Mouse (Mus musculus): ENCODE measurements around the gene Tmem145. TPM values are rescaled to one million over a fixed set of nuclear protein-coding genes. Genes with fewer than 3 reads are reported as not detected.

Gene Tmem145
- polyA plus RNA-seq, 1 experiment = 226 TPM

- DNase-seq = peak in 1 of 2 experiments; percentile 29
- Histone ChIP-seq H3K27me3 (ENCODE audit: control insufficient read depth, insufficient read depth, low read length) (no peaks in the 10 kb centered on the region), H3K27ac (ENCODE audit: insufficient read depth, low read length) (peak overlapping the region; percentile 18), H3K4me1 (ENCODE audit: control insufficient read depth, insufficient read depth, low read length) (peaks cover 29% of the 10 kb centered on the region), H3K4me3 (replicated peaks; ENCODE audit: insufficient read depth, low read depth, low read length) (peak overlapping the region; percentile 96)
- WGBS = 13% methylated on average over 2 of the region's 2 CpGs
- no peak for TF ChIP-seq CTCF (IDR thresholded peaks at IDR 0.05; ENCODE audit: borderline replicate concordance, insufficient read depth, low read depth, low read length)
- TF ChIP-seq POLR2A (IDR thresholded peaks at IDR 0.05; ENCODE audit: borderline replicate concordance, insufficient read depth, low read length) = no peak
Measured at GRCm38 (mm10) chr7:25284171-25284570, 21.7 kb upstream of the Tmem145 start.

GRCm38 (mm10) chr7:25284766-25285165, 21.1 kb upstream of the Tmem145 start:
- H3K27ac ChIP-seq (ENCODE audit: insufficient read depth, low read length) = peak overlapping the region; percentile 31
- WGBS = 30% methylated on average over 5 of the region's 5 CpGs
- no peak overlapping the region for H3K4me3 ChIP-seq (replicated peaks; ENCODE audit: insufficient read depth, low read depth, low read length)

GRCm38 (mm10) chr7:25285511-25286238, 20.2 kb upstream of the Tmem145 start:
- H3K27me3 ChIP-seq (ENCODE audit: control insufficient read depth, insufficient read depth, low read length) = no peaks in the 10 kb centered on the region
- no peak for DNase-seq
- WGBS = 79% methylated on average over 20 of the region's 20 CpGs
- H3K4me1 ChIP-seq (ENCODE audit: control insufficient read depth, insufficient read depth, low read length) = peaks cover 21% of the 10 kb centered on the region
- no peak overlapping the region for H3K27ac ChIP-seq (ENCODE audit: insufficient read depth, low read length)
- TF ChIP-seq CTCF (IDR thresholded peaks at IDR 0.05; ENCODE audit: borderline replicate concordance, insufficient read depth, low read depth, low read length) = no peak
- TF ChIP-seq POLR2A (IDR thresholded peaks at IDR 0.05; ENCODE audit: borderline replicate concordance, insufficient read depth, low read length) = no peak
- no peak overlapping the region for H3K4me3 ChIP-seq (replicated peaks; ENCODE audit: insufficient read depth, low read depth, low read length)

More at GRCm38 (mm10) chr7:25284766-25285165, 21.1 kb upstream of the Tmem145 start:
- DNase-seq = peak; percentile 48 to 50
- no peak for TF ChIP-seq POLR2A (IDR thresholded peaks at IDR 0.05; ENCODE audit: borderline replicate concordance, insufficient read depth, low read length)
- TF ChIP-seq CTCF (IDR thresholded peaks at IDR 0.05; ENCODE audit: borderline replicate concordance, insufficient read depth, low read depth, low read length) = no peak
- no peaks in the 10 kb centered on the region for H3K27me3 ChIP-seq (ENCODE audit: control insufficient read depth, insufficient read depth, low read length)
- peaks cover 29% of the 10 kb centered on the region for H3K4me1 ChIP-seq (ENCODE audit: control insufficient read depth, insufficient read depth, low read length)

- no peak overlapping the region for H3K4me3 ChIP-seq (replicated peaks; ENCODE audit: insufficient read depth, low read depth, low read length)
- H3K27me3 ChIP-seq (ENCODE audit: control insufficient read depth, insufficient read depth, low read length) = no peaks in the 10 kb centered on the region
- WGBS = 66% methylated on average over 8 of the region's 8 CpGs
- TF ChIP-seq POLR2A (IDR thresholded peaks at IDR 0.05; ENCODE audit: borderline replicate concordance, insufficient read depth, low read length) (no peak), CTCF (IDR thresholded peaks at IDR 0.05; ENCODE audit: borderline replicate concordance, insufficient read depth, low read depth, low read length) (no peak)
- no peak overlapping the region for H3K27ac ChIP-seq (ENCODE audit: insufficient read depth, low read length)
- peaks cover 15% of the 10 kb centered on the region for H3K4me1 ChIP-seq (ENCODE audit: control insufficient read depth, insufficient read depth, low read length)
- DNase-seq = no peak
Measured at GRCm38 (mm10) chr7:25286989-25287388, 18.9 kb upstream of the Tmem145 start.

GRCm38 (mm10) chr7:25288011-25288410, 17.9 kb upstream of the Tmem145 start:
- WGBS = 93% methylated on average over 12 of the region's 12 CpGs
- H3K27ac ChIP-seq (ENCODE audit: insufficient read depth, low read length) = no peak overlapping the region
- DNase-seq = no peak
- H3K27me3 ChIP-seq (ENCODE audit: control insufficient read depth, insufficient read depth, low read length) = no peaks in the 10 kb centered on the region
- TF ChIP-seq POLR2A (IDR thresholded peaks at IDR 0.05; ENCODE audit: borderline replicate concordance, insufficient read depth, low read length) = no peak
- no peak for TF ChIP-seq CTCF (IDR thresholded peaks at IDR 0.05; ENCODE audit: borderline replicate concordance, insufficient read depth, low read depth, low read length)
- no peak overlapping the region for H3K4me3 ChIP-seq (replicated peaks; ENCODE audit: insufficient read depth, low read depth, low read length)
- H3K4me1 ChIP-seq (ENCODE audit: control insufficient read depth, insufficient read depth, low read length) = peaks cover 15% of the 10 kb centered on the region

GRCm38 (mm10) chr7:25288721-25289120, 17.2 kb upstream of the Tmem145 start:
- no peak for DNase-seq
- Histone ChIP-seq H3K4me1 (ENCODE audit: control insufficient read depth, insufficient read depth, low read length) (peaks cover 12% of the 10 kb centered on the region), H3K27ac (ENCODE audit: insufficient read depth, low read length) (no peak overlapping the region), H3K4me3 (replicated peaks; ENCODE audit: insufficient read depth, low read depth, low read length) (no peak overlapping the region), H3K27me3 (ENCODE audit: control insufficient read depth, insufficient read depth, low read length) (no peaks in the 10 kb centered on the region)
- WGBS = 85% methylated on average over 3 of the region's 3 CpGs
- TF ChIP-seq POLR2A (IDR thresholded peaks at IDR 0.05; ENCODE audit: borderline replicate concordance, insufficient read depth, low read length) (no peak), CTCF (IDR thresholded peaks at IDR 0.05; ENCODE audit: borderline replicate concordance, insufficient read depth, low read depth, low read length) (no peak)

- no peak overlapping the region for H3K27ac ChIP-seq (ENCODE audit: insufficient read depth, low read length)
- TF ChIP-seq POLR2A (IDR thresholded peaks at IDR 0.05; ENCODE audit: borderline replicate concordance, insufficient read depth, low read length) (no peak), CTCF (IDR thresholded peaks at IDR 0.05; ENCODE audit: borderline replicate concordance, insufficient read depth, low read depth, low read length) (0 out of 2 replicates have a peak, but pooled peaks have one; percentile 1)
- WGBS = 88% methylated on average over 3 of the region's 3 CpGs
- no peaks in the 10 kb centered on the region for H3K27me3 ChIP-seq (ENCODE audit: control insufficient read depth, insufficient read depth, low read length)
- H3K4me3 ChIP-seq (replicated peaks; ENCODE audit: insufficient read depth, low read depth, low read length) = no peak overlapping the region
- no peak for DNase-seq
- H3K4me1 ChIP-seq (ENCODE audit: control insufficient read depth, insufficient read depth, low read length) = peaks cover 4% of the 10 kb centered on the region; the same call in 1 of the 2 replicates
Measured at GRCm38 (mm10) chr7:25289925-25290324, 16.0 kb upstream of the Tmem145 start.

- no peaks in the 10 kb centered on the region; the same call in 1 of the 2 replicates for H3K4me1 ChIP-seq (ENCODE audit: control insufficient read depth, insufficient read depth, low read length)
- DNase-seq = no peak
- no peak overlapping the region for H3K4me3 ChIP-seq (replicated peaks; ENCODE audit: insufficient read depth, low read depth, low read length)
- TF ChIP-seq CTCF (IDR thresholded peaks at IDR 0.05; ENCODE audit: borderline replicate concordance, insufficient read depth, low read depth, low read length) = no peak
- TF ChIP-seq POLR2A (IDR thresholded peaks at IDR 0.05; ENCODE audit: borderline replicate concordance, insufficient read depth, low read length) = no peak
- no peak overlapping the region for H3K27ac ChIP-seq (ENCODE audit: insufficient read depth, low read length)
- 100% methylated on average over 1 of the region's 1 CpGs for WGBS
- no peaks in the 10 kb centered on the region for H3K27me3 ChIP-seq (ENCODE audit: control insufficient read depth, insufficient read depth, low read length)
Measured at GRCm38 (mm10) chr7:25290463-25290862, 15.4 kb upstream of the Tmem145 start.

Data from cerebellum, adult 2 months (tissue).